Mouse (Mus musculus): ENCODE measurements around the gene Fhl1.

The Fhl1 gene

GRCm38 (mm10) chrX:56732401-56732800 lies 814 bp downstream of the Fhl1 start:
- TF ChIP-seq GATA4 (IDR thresholded peaks at IDR 0.05; ENCODE audit: insufficient replicate concordance, low read length), result no peak

DNA sequence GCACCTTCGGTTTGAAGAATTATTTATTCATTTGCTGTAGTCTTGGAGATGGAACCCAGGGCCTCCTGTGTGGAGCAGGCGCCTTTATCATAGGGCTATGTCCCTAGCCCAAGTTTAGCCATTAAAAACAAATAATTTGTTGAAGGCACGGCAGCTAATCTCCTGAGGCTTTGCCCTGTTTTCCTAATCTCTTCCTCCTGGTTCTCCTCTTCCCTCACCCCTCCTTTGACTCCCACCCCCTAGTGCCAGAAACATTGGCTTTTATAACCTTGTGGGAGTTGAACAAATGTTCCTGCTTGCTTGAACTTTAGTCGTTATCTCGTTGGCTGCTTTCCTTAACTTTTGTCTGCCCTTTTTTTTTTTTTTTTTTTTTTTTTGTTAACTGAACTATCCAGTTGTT lies 2.8 kb downstream of the Fhl1 start:
- TF ChIP-seq GATA4 (IDR thresholded peaks at IDR 0.05; ENCODE audit: insufficient replicate concordance, low read length), result no peak

DNA sequence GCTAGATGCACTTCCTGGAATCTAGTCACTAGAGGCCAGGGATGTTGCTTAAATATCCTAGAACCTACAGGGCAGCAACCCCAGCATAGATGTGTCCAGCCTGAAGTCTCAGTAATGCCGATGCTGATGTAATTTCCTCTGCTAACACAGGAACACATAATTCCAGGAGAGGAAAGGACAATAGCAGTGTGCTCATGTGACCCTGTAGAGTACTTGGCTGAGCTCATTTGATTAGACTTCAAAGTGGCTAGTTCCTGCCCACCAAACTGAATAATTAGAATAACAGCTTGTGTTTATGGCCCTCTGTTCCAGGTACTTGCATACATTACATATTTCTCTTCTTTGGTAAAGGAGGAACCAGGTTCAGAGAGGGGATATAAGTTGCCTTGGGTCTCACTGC lies 4.6 kb downstream of the Fhl1 start:
- no peak for TF ChIP-seq GATA4 (IDR thresholded peaks at IDR 0.05; ENCODE audit: insufficient replicate concordance, low read length)

- no peak for TF ChIP-seq GATA4 (IDR thresholded peaks at IDR 0.05; ENCODE audit: insufficient replicate concordance, low read length)
Measured at GRCm38 (mm10) chrX:56737848-56738554, 6.4 kb downstream of the Fhl1 start.

- TF ChIP-seq GATA4 (IDR thresholded peaks at IDR 0.05; ENCODE audit: insufficient replicate concordance, low read length), result no peak
Measured at GRCm38 (mm10) chrX:56741428-56741827, 9.8 kb downstream of the Fhl1 start.

- TF ChIP-seq GATA4 (IDR thresholded peaks at IDR 0.05; ENCODE audit: insufficient replicate concordance, low read length), result no peak
Measured at GRCm38 (mm10) chrX:56751536-56751935, 19.9 kb downstream of the Fhl1 start.

GRCm38 (mm10) chrX:56752144-56752543 lies 20.6 kb downstream of the Fhl1 start:
- no peak for TF ChIP-seq GATA4 (IDR thresholded peaks at IDR 0.05; ENCODE audit: insufficient replicate concordance, low read length)

- no peak for TF ChIP-seq GATA4 (IDR thresholded peaks at IDR 0.05; ENCODE audit: insufficient replicate concordance, low read length)
Measured at GRCm38 (mm10) chrX:56753317-56754289, 22.0 kb downstream of the Fhl1 start.

- TF ChIP-seq GATA4 (IDR thresholded peaks at IDR 0.05; ENCODE audit: insufficient replicate concordance, low read length), result no peak
Measured at GRCm38 (mm10) chrX:56755646-56756045, 24.1 kb downstream of the Fhl1 start.

GRCm38 (mm10) chrX:56756352-56756751 lies 24.8 kb downstream of the Fhl1 start:
- TF ChIP-seq GATA4 (IDR thresholded peaks at IDR 0.05; ENCODE audit: insufficient replicate concordance, low read length), result no peak

DNA sequence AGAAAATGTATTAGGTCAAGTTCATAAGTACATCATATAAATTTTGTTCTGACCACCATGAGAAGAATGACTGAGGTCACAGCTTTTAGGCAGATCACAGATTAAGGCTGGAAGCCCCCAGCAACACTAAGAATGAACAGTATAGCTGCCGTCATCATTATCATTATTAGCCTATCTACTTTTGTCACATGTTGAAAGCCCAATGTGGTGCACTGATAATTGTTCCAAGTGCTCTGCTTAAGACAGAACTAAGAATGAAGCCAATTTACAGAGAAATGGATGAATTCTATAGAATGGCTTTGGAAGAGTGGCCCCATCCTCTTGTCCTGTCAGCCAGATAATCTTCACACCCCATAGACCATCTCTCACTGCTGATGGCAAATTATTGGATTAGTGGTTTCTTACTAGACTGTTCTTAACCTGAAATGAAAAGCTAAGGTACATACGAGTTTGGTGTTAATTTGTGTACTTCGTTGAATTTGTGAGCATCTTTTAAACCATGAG lies 28.7 kb downstream of the Fhl1 start:
- no peak for TF ChIP-seq GATA4 (IDR thresholded peaks at IDR 0.05; ENCODE audit: insufficient replicate concordance, low read length)

DNA sequence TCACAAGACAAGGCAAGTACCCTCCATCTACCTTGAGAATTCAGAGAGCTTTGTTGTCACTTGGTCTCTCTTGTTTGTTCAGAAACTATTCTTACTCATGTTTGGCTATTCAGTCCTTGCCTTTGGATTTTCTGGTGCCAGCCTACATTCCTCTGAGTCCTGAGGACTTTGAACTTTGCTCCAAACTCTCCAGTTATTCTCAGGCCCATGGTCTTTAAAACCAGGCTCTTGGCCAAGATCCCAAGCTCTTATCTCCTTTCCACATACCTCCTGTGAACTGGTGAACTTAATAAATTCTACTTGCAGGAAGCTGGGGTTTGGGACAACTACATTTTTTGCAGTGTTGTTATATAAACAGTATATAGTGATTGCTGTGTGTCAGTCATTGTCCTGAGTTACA lies 38.3 kb downstream of the Fhl1 start:
- peak; percentile 45; the same call in 1 of the 2 replicates for TF ChIP-seq GATA4 (IDR thresholded peaks at IDR 0.05; ENCODE audit: insufficient replicate concordance, low read length)

DNA sequence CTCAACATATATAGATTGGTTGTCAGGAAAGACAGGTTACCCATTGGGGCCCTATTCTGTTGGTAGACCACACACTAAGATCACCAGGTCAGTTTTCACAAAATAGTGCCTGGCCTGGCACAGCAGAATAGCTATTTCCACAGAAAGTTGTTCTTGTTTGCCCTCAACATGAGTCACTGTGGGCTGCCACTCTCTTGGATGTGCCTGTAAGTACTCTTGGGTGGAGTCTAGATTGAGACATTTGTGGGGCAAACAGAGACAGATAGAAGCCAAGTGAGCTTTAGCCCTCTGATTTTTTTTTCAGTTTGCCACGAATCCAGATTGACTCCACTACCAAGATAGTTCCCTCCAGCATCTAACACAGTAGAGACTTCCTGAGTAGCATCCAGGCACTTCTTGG lies 40.2 kb downstream of the Fhl1 start:
- TF ChIP-seq GATA4 (IDR thresholded peaks at IDR 0.05; ENCODE audit: insufficient replicate concordance, low read length), result no peak

DNA sequence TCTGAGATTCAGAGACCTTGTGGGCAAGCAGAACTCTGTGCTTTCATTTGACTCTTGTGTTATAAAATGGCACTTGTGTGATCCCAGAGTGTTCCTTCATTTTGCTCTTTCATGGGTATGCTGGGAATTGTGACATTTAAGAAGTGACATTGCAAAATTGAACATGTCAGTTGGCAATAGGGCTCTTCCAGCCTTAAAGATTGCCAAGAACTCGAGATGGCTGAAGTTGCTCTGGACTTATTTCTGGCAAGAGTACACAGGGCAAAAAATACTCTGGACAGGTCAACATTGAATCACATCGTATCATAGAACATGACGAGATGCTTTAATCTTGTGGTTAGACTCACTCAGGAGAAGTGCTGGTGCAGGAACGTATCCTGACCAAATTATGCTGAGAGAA lies 41.7 kb downstream of the Fhl1 start:
- no peak for TF ChIP-seq GATA4 (IDR thresholded peaks at IDR 0.05; ENCODE audit: insufficient replicate concordance, low read length)

GRCm38 (mm10) chrX:56786281-56787061 lies 54.9 kb downstream of the Fhl1 start:
- no peak for TF ChIP-seq GATA4 (IDR thresholded peaks at IDR 0.05; ENCODE audit: insufficient replicate concordance, low read length)

Data from liver, adult (tissue).